Mouse (Mus musculus): ENCODE measurements around the gene Lao1. TPM values are rescaled to one million over a fixed set of nuclear protein-coding genes. Genes with fewer than 3 reads are reported as not detected.

The Lao1 gene
- total and polyA plus RNA-seq, 2 experiments from 2014 or later: not detected

DNA sequence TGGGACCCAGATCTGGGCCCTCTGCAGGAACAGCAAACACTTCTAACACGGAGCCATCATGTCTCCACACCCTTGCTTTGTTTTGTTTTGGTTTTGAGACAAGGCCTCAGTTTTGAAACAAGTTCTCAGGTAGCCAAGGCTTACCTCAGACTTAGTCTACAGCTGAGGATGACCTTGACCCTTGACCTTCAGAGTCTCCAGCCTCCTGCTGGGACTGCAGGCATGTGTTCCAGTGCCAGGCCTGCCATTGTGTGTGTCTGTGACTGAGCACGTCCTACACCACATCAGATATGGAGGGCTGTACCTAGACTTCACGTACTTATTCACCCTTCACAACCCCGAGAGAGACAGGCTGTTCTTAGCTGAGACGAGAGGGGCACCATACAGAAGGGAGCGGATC, 46.2 kb downstream of the Lao1 start:
- Histone ChIP-seq H3K27ac (ENCODE audit: low read depth) (no peak overlapping the region), H3K4me1 (ENCODE audit: control insufficient read depth, insufficient read depth) (peaks cover 15% of the 10 kb centered on the region; the same call in 1 of the 2 replicates), H3K9me3 (replicated peaks; ENCODE audit: control insufficient read depth, low read length) (no peaks in the 10 kb centered on the region), H3K36me3 (replicated peaks; ENCODE audit: control insufficient read depth, insufficient read depth, low read length) (no peaks in the 10 kb centered on the region), H3K4me2 (ENCODE audit: low read depth, low read length) (no peak overlapping the region), H3K9ac (replicated peaks; ENCODE audit: low read depth, low read length) (no peak overlapping the region), H3K27me3 (ENCODE audit: control insufficient read depth, insufficient read depth, low read length) (no peaks in the 10 kb centered on the region), H3K4me3 (ENCODE audit: low read depth, low read length) (no peak overlapping the region)
- ATAC-seq (ENCODE audit: insufficient read depth, low read depth) (no peak), DNase-seq (ENCODE audit: low spot score) (no peak)
- TF ChIP-seq CTCF (IDR thresholded peaks at IDR 0.05; ENCODE audit: low read depth) (no peak), EP300 (IDR thresholded peaks at IDR 0.05; ENCODE audit: low read depth) (no peak)
- 78% methylated on average over 6 of the region's 6 CpGs for WGBS

DNA sequence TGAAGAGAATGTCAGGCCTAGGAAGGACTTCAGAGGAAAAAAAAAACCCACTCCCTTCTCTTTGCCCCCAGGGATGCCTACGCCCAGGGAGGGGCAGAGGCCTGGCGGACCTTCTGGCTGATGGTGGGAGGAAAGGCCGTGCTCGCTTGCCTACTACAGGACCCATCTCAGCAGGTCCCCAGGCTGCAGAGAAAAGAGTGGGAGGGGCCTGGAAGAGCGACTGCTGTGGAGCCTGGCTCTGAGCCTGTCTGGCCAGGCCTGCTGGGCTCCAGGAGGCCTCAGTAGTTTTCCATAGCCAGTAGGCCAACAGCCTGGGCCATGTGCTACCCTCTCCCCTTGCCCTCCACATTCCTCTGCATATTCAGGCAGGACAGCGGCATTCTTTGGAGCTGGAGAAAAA, 47.1 kb downstream of the Lao1 start:
- Histone ChIP-seq H3K4me2 (ENCODE audit: low read depth, low read length) (no peak overlapping the region), H3K36me3 (replicated peaks; ENCODE audit: control insufficient read depth, insufficient read depth, low read length) (no peaks in the 10 kb centered on the region), H3K9ac (replicated peaks; ENCODE audit: low read depth, low read length) (no peak overlapping the region), H3K9me3 (replicated peaks; ENCODE audit: control insufficient read depth, low read length) (no peaks in the 10 kb centered on the region), H3K4me1 (ENCODE audit: control insufficient read depth, insufficient read depth) (peaks cover 15% of the 10 kb centered on the region; the same call in 1 of the 2 replicates), H3K4me3 (ENCODE audit: low read depth, low read length) (no peak overlapping the region), H3K27ac (ENCODE audit: low read depth) (no peak overlapping the region), H3K27me3 (ENCODE audit: control insufficient read depth, insufficient read depth, low read length) (no peaks in the 10 kb centered on the region)
- WGBS: 59% methylated on average over 6 of the region's 6 CpGs
- DNase-seq (ENCODE audit: low spot score) (no peak), ATAC-seq (ENCODE audit: insufficient read depth, low read depth) (peak; percentile 49; the same call in 1 of the 2 replicates)
- TF ChIP-seq CTCF (IDR thresholded peaks at IDR 0.05; ENCODE audit: low read depth): no peak
- no peak for TF ChIP-seq EP300 (IDR thresholded peaks at IDR 0.05; ENCODE audit: low read depth)

DNA sequence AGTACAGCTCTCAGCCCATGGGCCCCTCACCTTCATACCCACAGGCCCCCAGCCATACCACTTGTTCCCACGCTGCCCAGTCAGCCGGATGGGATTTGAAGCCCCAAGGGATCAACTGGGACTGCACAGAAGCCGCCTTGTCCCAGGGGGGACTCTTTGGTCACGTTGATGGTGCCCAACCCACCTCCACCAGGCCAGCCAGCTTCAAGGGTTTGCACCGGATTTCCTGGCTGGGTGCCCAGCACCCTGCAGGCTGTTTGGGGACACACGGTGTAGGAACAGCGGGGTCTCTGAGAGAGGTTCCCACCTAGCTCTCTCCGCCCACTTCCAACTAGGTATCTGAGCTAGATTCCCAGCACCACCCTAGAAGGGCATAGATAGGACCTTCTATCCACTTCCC, 48.4 kb downstream of the Lao1 start:
- TF ChIP-seq EP300 (IDR thresholded peaks at IDR 0.05; ENCODE audit: low read depth): no peak
- whole genome bisulfite sequencing: 61% methylated on average over 8 of the region's 8 CpGs
- DNase-seq (ENCODE audit: low spot score) (no peak), ATAC-seq (ENCODE audit: insufficient read depth, low read depth) (no peak)
- H3K36me3 ChIP-seq (replicated peaks; ENCODE audit: control insufficient read depth, insufficient read depth, low read length): no peaks in the 10 kb centered on the region
- no peaks in the 10 kb centered on the region for H3K27me3 ChIP-seq (ENCODE audit: control insufficient read depth, insufficient read depth, low read length)
- no peak overlapping the region for H3K27ac ChIP-seq (ENCODE audit: low read depth)
- H3K4me3 ChIP-seq (ENCODE audit: low read depth, low read length): no peak overlapping the region
- H3K9me3 ChIP-seq (replicated peaks; ENCODE audit: control insufficient read depth, low read length): no peaks in the 10 kb centered on the region
- H3K4me2 ChIP-seq (ENCODE audit: low read depth, low read length): no peak overlapping the region
- peaks cover 15% of the 10 kb centered on the region; the same call in 1 of the 2 replicates for H3K4me1 ChIP-seq (ENCODE audit: control insufficient read depth, insufficient read depth)
- H3K9ac ChIP-seq (replicated peaks; ENCODE audit: low read depth, low read length): no peak overlapping the region

DNA sequence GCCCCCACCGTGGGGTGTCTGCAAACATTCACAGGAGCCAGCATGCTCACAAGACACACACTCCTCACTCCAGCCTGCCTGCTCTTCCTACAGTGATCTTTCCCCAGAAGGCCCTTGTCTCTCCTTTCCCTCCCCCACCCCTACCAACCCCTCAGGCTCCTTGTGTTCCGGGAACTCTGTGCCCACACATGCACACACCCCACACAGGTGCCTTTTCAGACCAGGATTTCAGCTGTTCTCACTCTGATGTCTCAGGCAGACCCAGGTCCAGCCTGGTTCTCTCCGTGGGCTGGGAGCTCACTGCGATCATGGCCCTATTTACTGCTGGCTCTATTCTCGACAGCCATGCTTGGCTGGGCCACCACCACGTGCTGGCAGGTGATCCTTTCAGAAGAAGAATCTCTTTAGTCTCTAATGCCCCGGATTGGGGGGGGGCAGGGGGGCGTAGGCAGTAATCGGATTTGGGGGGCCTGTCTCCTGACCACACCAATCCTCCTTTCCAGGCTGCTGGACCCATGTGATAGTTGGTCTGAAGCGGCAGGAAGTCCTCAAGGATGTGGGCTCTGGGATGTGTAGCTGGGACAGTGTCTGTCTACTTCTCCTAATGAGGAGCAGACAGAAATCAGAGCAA, 49.8 kb downstream of the Lao1 start:
- Histone ChIP-seq H3K27me3 (ENCODE audit: control insufficient read depth, insufficient read depth, low read length) (no peaks in the 10 kb centered on the region), H3K27ac (ENCODE audit: low read depth) (no peak overlapping the region), H3K4me2 (ENCODE audit: low read depth, low read length) (no peak overlapping the region), H3K9ac (replicated peaks; ENCODE audit: low read depth, low read length) (no peak overlapping the region), H3K36me3 (replicated peaks; ENCODE audit: control insufficient read depth, insufficient read depth, low read length) (no peaks in the 10 kb centered on the region), H3K9me3 (replicated peaks; ENCODE audit: control insufficient read depth, low read length) (no peaks in the 10 kb centered on the region), H3K4me3 (ENCODE audit: low read depth, low read length) (no peak overlapping the region), H3K4me1 (ENCODE audit: control insufficient read depth, insufficient read depth) (peaks cover 15% of the 10 kb centered on the region; the same call in 1 of the 2 replicates)
- TF ChIP-seq EP300 (IDR thresholded peaks at IDR 0.05; ENCODE audit: low read depth): no peak
- no peak for TF ChIP-seq CTCF (IDR thresholded peaks at IDR 0.05; ENCODE audit: low read depth)
- 73% methylated on average over 10 of the region's 10 CpGs for WGBS
- DNase-seq (ENCODE audit: low spot score): no peak
- no peak for ATAC-seq (ENCODE audit: insufficient read depth, low read depth)

DNA sequence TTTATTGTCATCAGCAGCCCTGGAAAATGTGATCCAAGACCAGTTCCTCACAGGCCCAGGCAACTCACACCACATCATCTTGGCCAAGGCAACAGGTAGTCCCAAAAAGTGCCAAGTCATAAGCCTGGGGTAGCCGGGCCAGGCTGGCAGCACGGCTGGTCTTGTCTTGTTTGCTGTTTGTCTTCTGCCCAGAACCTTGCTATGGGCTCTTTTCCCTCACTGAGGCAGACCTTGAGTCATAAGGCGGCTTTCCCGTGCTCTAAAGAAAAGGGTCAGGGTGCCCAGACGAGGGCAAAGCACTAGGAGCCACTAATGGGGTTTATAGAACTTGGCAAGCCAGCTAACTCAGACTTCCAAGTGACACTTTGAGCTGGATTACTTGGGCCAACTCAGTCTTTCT, 51.7 kb downstream of the Lao1 start:
- TF ChIP-seq CTCF (IDR thresholded peaks at IDR 0.05; ENCODE audit: low read depth) (no peak), EP300 (IDR thresholded peaks at IDR 0.05; ENCODE audit: low read depth) (no peak)
- Histone ChIP-seq H3K9ac (replicated peaks; ENCODE audit: low read depth, low read length) (no peak overlapping the region), H3K9me3 (replicated peaks; ENCODE audit: control insufficient read depth, low read length) (no peaks in the 10 kb centered on the region), H3K4me2 (ENCODE audit: low read depth, low read length) (no peak overlapping the region), H3K4me3 (ENCODE audit: low read depth, low read length) (no peak overlapping the region), H3K4me1 (ENCODE audit: control insufficient read depth, insufficient read depth) (peaks cover 15% of the 10 kb centered on the region; the same call in 1 of the 2 replicates), H3K27me3 (ENCODE audit: control insufficient read depth, insufficient read depth, low read length) (no peaks in the 10 kb centered on the region), H3K36me3 (replicated peaks; ENCODE audit: control insufficient read depth, insufficient read depth, low read length) (no peaks in the 10 kb centered on the region), H3K27ac (ENCODE audit: low read depth) (no peak overlapping the region)
- WGBS: 91% methylated on average over 5 of the region's 5 CpGs
- no peak for ATAC-seq (ENCODE audit: insufficient read depth, low read depth)
- no peak for DNase-seq (ENCODE audit: low spot score)

DNA sequence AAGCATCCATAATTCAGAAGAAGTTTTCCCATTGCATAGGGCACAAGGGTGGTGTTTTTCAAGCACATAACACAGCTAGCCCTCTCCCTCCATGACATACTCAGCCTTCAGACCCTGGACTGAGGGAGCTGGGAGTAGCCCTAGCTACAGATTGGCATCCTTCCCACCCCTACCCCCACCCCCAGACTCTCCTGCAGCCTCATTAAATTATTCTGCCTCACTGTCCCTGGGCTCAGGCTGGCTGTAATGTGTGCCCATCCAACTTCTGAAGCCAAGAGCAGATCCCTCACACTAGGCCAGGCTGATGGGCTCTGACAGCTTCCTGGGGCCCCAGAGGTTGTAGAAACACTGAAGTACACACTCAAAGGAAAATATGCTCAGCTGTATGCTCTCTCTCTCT, 53.6 kb downstream of the Lao1 start:
- H3K4me3 ChIP-seq (ENCODE audit: low read depth, low read length): no peak overlapping the region
- H3K4me1 ChIP-seq (ENCODE audit: control insufficient read depth, insufficient read depth): peaks cover 14% of the 10 kb centered on the region
- no peak overlapping the region for H3K27ac ChIP-seq (ENCODE audit: low read depth)
- no peak overlapping the region for H3K4me2 ChIP-seq (ENCODE audit: low read depth, low read length)
- ATAC-seq (ENCODE audit: insufficient read depth, low read depth): no peak
- TF ChIP-seq CTCF (IDR thresholded peaks at IDR 0.05; ENCODE audit: low read depth) (no peak), EP300 (IDR thresholded peaks at IDR 0.05; ENCODE audit: low read depth) (no peak)
- no peak overlapping the region for H3K9ac ChIP-seq (replicated peaks; ENCODE audit: low read depth, low read length)
- H3K36me3 ChIP-seq (replicated peaks; ENCODE audit: control insufficient read depth, insufficient read depth, low read length): no peaks in the 10 kb centered on the region
- DNase-seq (ENCODE audit: low spot score): no peak
- no peaks in the 10 kb centered on the region for H3K27me3 ChIP-seq (ENCODE audit: control insufficient read depth, insufficient read depth, low read length)
- no peaks in the 10 kb centered on the region for H3K9me3 ChIP-seq (replicated peaks; ENCODE audit: control insufficient read depth, low read length)

Data from heart, postnatal 0 days (tissue).